Mouse (Mus musculus): ENCODE data around the gene Gm42906. TPM values are rescaled to one million over a fixed set of nuclear protein-coding genes. Genes with fewer than 3 reads are reported as not detected.

Gm42906 gene
- polyA plus RNA-seq, 1 experiment, result not detected

GRCm38 (mm10) chr5:151170168-151170750, 257.7 kb downstream of the Gm42906 start:
- Histone ChIP-seq H3K27ac (ENCODE audit: insufficient read depth, low read depth, low read length) (no peak overlapping the region), H3K4me3 (ENCODE audit: insufficient read depth, low read depth, low read length) (no peak overlapping the region), H3K4me1 (ENCODE audit: control insufficient read depth, insufficient read depth, low read length) (peaks cover 2% of the 10 kb centered on the region; the same call in 1 of the 2 replicates)
- 80% methylated on average over 3 of the region's 3 CpGs for WGBS
- TF ChIP-seq CTCF (IDR thresholded peaks at IDR 0.05; ENCODE audit: insufficient read depth, low read depth, low read length) (no peak), POLR2A (IDR thresholded peaks at IDR 0.05; ENCODE audit: insufficient read depth, low read depth, low read length) (no peak)

- Histone ChIP-seq H3K4me3 (ENCODE audit: insufficient read depth, low read depth, low read length) (no peak overlapping the region), H3K4me1 (ENCODE audit: control insufficient read depth, insufficient read depth, low read length) (peaks cover 4% of the 10 kb centered on the region; the same call in 1 of the 2 replicates), H3K27ac (ENCODE audit: insufficient read depth, low read depth, low read length) (no peak overlapping the region)
- 87% methylated on average over 3 of the region's 3 CpGs for WGBS
- TF ChIP-seq POLR2A (IDR thresholded peaks at IDR 0.05; ENCODE audit: insufficient read depth, low read depth, low read length) (no peak), CTCF (IDR thresholded peaks at IDR 0.05; ENCODE audit: insufficient read depth, low read depth, low read length) (no peak)
Observed at GRCm38 (mm10) chr5:151168191-151168590, 259.8 kb downstream of the Gm42906 start.

- Histone ChIP-seq H3K27ac (ENCODE audit: insufficient read depth, low read depth, low read length) (no peak overlapping the region), H3K4me3 (ENCODE audit: insufficient read depth, low read depth, low read length) (no peak overlapping the region), H3K4me1 (ENCODE audit: control insufficient read depth, insufficient read depth, low read length) (peaks cover 4% of the 10 kb centered on the region; the same call in 1 of the 2 replicates)
- TF ChIP-seq CTCF (IDR thresholded peaks at IDR 0.05; ENCODE audit: insufficient read depth, low read depth, low read length) (no peak), POLR2A (IDR thresholded peaks at IDR 0.05; ENCODE audit: insufficient read depth, low read depth, low read length) (no peak)
- 79% methylated on average over 6 of the region's 6 CpGs for WGBS
Observed at GRCm38 (mm10) chr5:151167641-151168040, 260.3 kb downstream of the Gm42906 start.

GRCm38 (mm10) chr5:151166266-151166665, 261.7 kb downstream of the Gm42906 start:
- no peak overlapping the region for H3K27ac ChIP-seq (ENCODE audit: insufficient read depth, low read depth, low read length)
- peaks cover 4% of the 10 kb centered on the region; the same call in 1 of the 2 replicates for H3K4me1 ChIP-seq (ENCODE audit: control insufficient read depth, insufficient read depth, low read length)
- H3K4me3 ChIP-seq (ENCODE audit: insufficient read depth, low read depth, low read length), result no peak overlapping the region
- TF ChIP-seq POLR2A (IDR thresholded peaks at IDR 0.05; ENCODE audit: insufficient read depth, low read depth, low read length), result no peak
- 41% methylated on average over 5 of the region's 5 CpGs for WGBS

- no peak overlapping the region for H3K27ac ChIP-seq (ENCODE audit: insufficient read depth, low read depth, low read length)
- no peak for TF ChIP-seq POLR2A (IDR thresholded peaks at IDR 0.05; ENCODE audit: insufficient read depth, low read depth, low read length)
- TF ChIP-seq CTCF (IDR thresholded peaks at IDR 0.05; ENCODE audit: insufficient read depth, low read depth, low read length), result no peak
- WGBS, result 82% methylated on average over 6 of the region's 6 CpGs
- H3K4me1 ChIP-seq (ENCODE audit: control insufficient read depth, insufficient read depth, low read length), result peaks cover 4% of the 10 kb centered on the region; the same call in 1 of the 2 replicates
- H3K4me3 ChIP-seq (ENCODE audit: insufficient read depth, low read depth, low read length), result no peak overlapping the region
Observed at GRCm38 (mm10) chr5:151165381-151166016, 262.5 kb downstream of the Gm42906 start.

GRCm38 (mm10) chr5:151164815-151165214, 263.1 kb downstream of the Gm42906 start:
- WGBS, result 86% methylated on average over 4 of the region's 4 CpGs
- Histone ChIP-seq H3K27ac (ENCODE audit: insufficient read depth, low read depth, low read length) (no peak overlapping the region), H3K4me3 (ENCODE audit: insufficient read depth, low read depth, low read length) (no peak overlapping the region), H3K4me1 (ENCODE audit: control insufficient read depth, insufficient read depth, low read length) (peaks cover 4% of the 10 kb centered on the region; the same call in 1 of the 2 replicates)
- TF ChIP-seq POLR2A (IDR thresholded peaks at IDR 0.05; ENCODE audit: insufficient read depth, low read depth, low read length), result no peak
- TF ChIP-seq CTCF (IDR thresholded peaks at IDR 0.05; ENCODE audit: insufficient read depth, low read depth, low read length), result no peak

- H3K4me1 ChIP-seq (ENCODE audit: control insufficient read depth, insufficient read depth, low read length), result peaks cover 4% of the 10 kb centered on the region; the same call in 1 of the 2 replicates
- 97% methylated on average over 3 of the region's 3 CpGs for WGBS
- TF ChIP-seq CTCF (IDR thresholded peaks at IDR 0.05; ENCODE audit: insufficient read depth, low read depth, low read length) (no peak), POLR2A (IDR thresholded peaks at IDR 0.05; ENCODE audit: insufficient read depth, low read depth, low read length) (no peak)
- no peak overlapping the region for H3K27ac ChIP-seq (ENCODE audit: insufficient read depth, low read depth, low read length)
- no peak overlapping the region for H3K4me3 ChIP-seq (ENCODE audit: insufficient read depth, low read depth, low read length)
Observed at GRCm38 (mm10) chr5:151162642-151163041, 265.3 kb downstream of the Gm42906 start.

- no peak overlapping the region for H3K27ac ChIP-seq (ENCODE audit: insufficient read depth, low read depth, low read length)
- 89% methylated on average over 1 of the region's 1 CpGs for whole genome bisulfite sequencing
- peaks cover 2% of the 10 kb centered on the region; the same call in 1 of the 2 replicates for H3K4me1 ChIP-seq (ENCODE audit: control insufficient read depth, insufficient read depth, low read length)
- H3K4me3 ChIP-seq (ENCODE audit: insufficient read depth, low read depth, low read length), result no peak overlapping the region
- no peak for TF ChIP-seq POLR2A (IDR thresholded peaks at IDR 0.05; ENCODE audit: insufficient read depth, low read depth, low read length)
- TF ChIP-seq CTCF (IDR thresholded peaks at IDR 0.05; ENCODE audit: insufficient read depth, low read depth, low read length), result no peak
Observed at GRCm38 (mm10) chr5:151155247-151155646, 272.7 kb downstream of the Gm42906 start.

GRCm38 (mm10) chr5:151154780-151155179, 273.2 kb downstream of the Gm42906 start:
- Histone ChIP-seq H3K27ac (ENCODE audit: insufficient read depth, low read depth, low read length) (no peak overlapping the region), H3K4me1 (ENCODE audit: control insufficient read depth, insufficient read depth, low read length) (peaks cover 2% of the 10 kb centered on the region; the same call in 1 of the 2 replicates), H3K4me3 (ENCODE audit: insufficient read depth, low read depth, low read length) (no peak overlapping the region)
- TF ChIP-seq CTCF (IDR thresholded peaks at IDR 0.05; ENCODE audit: insufficient read depth, low read depth, low read length), result no peak
- 59% methylated on average over 3 of the region's 3 CpGs for WGBS

Data from olfactory bulb, adult 2 months (tissue).